Comparison of ENCODE assay signal across 15 mouse cellular contexts in the genomic region with DNA sequence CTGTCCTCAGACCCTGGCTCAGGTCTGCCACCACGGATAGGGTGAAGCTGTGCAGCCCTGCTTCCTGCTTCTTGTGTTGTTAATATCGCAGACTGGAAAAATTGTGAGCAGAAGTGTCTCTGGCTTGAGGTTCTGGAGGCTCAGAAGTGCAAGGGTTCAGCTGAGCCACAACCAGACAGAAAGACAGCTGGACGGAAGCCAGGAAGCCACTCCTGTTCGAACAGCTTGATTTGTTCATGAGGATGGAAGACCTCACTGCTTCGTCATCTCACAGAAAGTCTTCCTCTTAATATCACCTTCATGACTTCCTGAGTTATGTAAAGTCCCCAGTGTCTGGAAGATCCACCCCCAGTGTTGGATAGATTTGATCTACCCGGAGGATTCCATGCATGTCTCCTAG.
DNase-seq lines count a peak whose midpoint lies in the region; ATAC-seq and TF ChIP-seq lines count a peak whose summit lies in the region.
"Had no signal": no experiment of that assay in that cellular context is flagged by ENCODE, and none has a peak within 500 bp of the region (broad histone marks: within the 10 kb centered on the region; RNA-seq: fewer than 3 reads in every experiment).

No protein-coding gene starts in this region.

- ATAC-seq in forebrain, embryonic 12.5 days (ENCODE audit: low FRiP score): no peak
- no peak for ATAC-seq in forebrain, embryonic 11.5 days (replicated peaks; ENCODE audit: low FRiP score)
- ATAC-seq in intestine, embryonic 16.5 days: no peak
- ATAC-seq in granulocyte monocyte progenitor cell, adult 5-6 weeks (replicated peaks; ENCODE audit: poor library complexity, severe bottlenecking): no peak
- ATAC-seq: liver, postnatal 0 days had no signal

- H3K4me2 ChIP-seq in forebrain, embryonic 12.5 days: no peak overlapping the region
- H3K4me2 ChIP-seq in forebrain, embryonic 11.5 days (ENCODE audit: low read depth, low read length, severe bottlenecking): no peak overlapping the region
- H3K4me2 ChIP-seq in intestine, embryonic 16.5 days (ENCODE audit: low read depth, low read length): no peak overlapping the region
- H3K4me2 ChIP-seq: midbrain, embryonic 12.5 days; neural tube, embryonic 12.5 days had no signal

- no peak overlapping the region for H3K4me3 ChIP-seq in forebrain, embryonic 12.5 days (replicated peaks)
- no peak overlapping the region for H3K4me3 ChIP-seq in forebrain, embryonic 11.5 days (ENCODE audit: low read depth, low read length)
- H3K4me3 ChIP-seq in layer of hippocampus, adult 2 months: no peak overlapping the region
- no peak overlapping the region for H3K4me3 ChIP-seq in intestine, embryonic 16.5 days (ENCODE audit: low read length)
- H3K4me3 ChIP-seq: midbrain, embryonic 12.5 days; neural tube, embryonic 12.5 days had no signal

- peaks cover 28% of the 10 kb centered on the region for H3K4me1 ChIP-seq in forebrain, embryonic 12.5 days
- no peaks in the 10 kb centered on the region; the same call in 1 of the 2 replicates for H3K4me1 ChIP-seq in forebrain, embryonic 11.5 days (replicated peaks; ENCODE audit: control insufficient read depth, insufficient read depth, low read length)
- peaks cover 18% of the 10 kb centered on the region for H3K4me1 ChIP-seq in intestine, embryonic 16.5 days (ENCODE audit: control insufficient read depth, insufficient read depth, low read length)

- DNase-seq in forebrain, embryonic 11.5 days (ENCODE audit: low spot score): no peak
- no peak for DNase-seq in layer of hippocampus, adult 2 months (ENCODE audit: low spot score in 2 of 2)
- DNase-seq in layer of hippocampus, adult 11-12 months (ENCODE audit: low spot score): no peak
- peak; percentile 27 for DNase-seq in brain, adult 2 months (ENCODE audit: low read depth, low spot score)
- DNase-seq in yolk sac, embryonic 10.5 days (ENCODE audit: low spot score): no peak
- DNase-seq: adrenal gland, postnatal 14 days; cerebellum, adult 11-12 months; kidney, postnatal 36 days; liver, postnatal 0 days; retina, postnatal 1 day had no signal

- H3K36me3 ChIP-seq in forebrain, embryonic 12.5 days (replicated peaks): no peaks in the 10 kb centered on the region
- no peaks in the 10 kb centered on the region; the same call in 1 of the 2 replicates for H3K36me3 ChIP-seq in forebrain, embryonic 11.5 days (ENCODE audit: control insufficient read depth, insufficient read depth, low read length)
- no peaks in the 10 kb centered on the region for H3K36me3 ChIP-seq in intestine, embryonic 16.5 days (ENCODE audit: control insufficient read depth, insufficient read depth, low read length)
- H3K36me3 ChIP-seq: neural tube, embryonic 12.5 days had no signal

- peaks cover 12% of the 10 kb centered on the region for H3K9me3 ChIP-seq in forebrain, embryonic 12.5 days
- H3K9me3 ChIP-seq in forebrain, embryonic 11.5 days (ENCODE audit: control insufficient read depth, low read length): peaks cover 5% of the 10 kb centered on the region; the same call in 1 of the 2 replicates
- peaks cover 5% of the 10 kb centered on the region; the same call in 1 of the 2 replicates for H3K9me3 ChIP-seq in intestine, embryonic 16.5 days (ENCODE audit: control insufficient read depth, low read length)

- H3K9ac ChIP-seq in forebrain, embryonic 12.5 days: no peak overlapping the region
- no peak overlapping the region for H3K9ac ChIP-seq in forebrain, embryonic 11.5 days (ENCODE audit: low read length)
- no peak overlapping the region for H3K9ac ChIP-seq in intestine, embryonic 16.5 days (ENCODE audit: low read depth, low read length)
- H3K9ac ChIP-seq: liver, postnatal 0 days; midbrain, embryonic 12.5 days; neural tube, embryonic 12.5 days had no signal

- no peaks in the 10 kb centered on the region for H3K27me3 ChIP-seq in forebrain, embryonic 12.5 days
- no peaks in the 10 kb centered on the region for H3K27me3 ChIP-seq in forebrain, embryonic 11.5 days (ENCODE audit: control insufficient read depth, insufficient read depth, low read length)
- no peaks in the 10 kb centered on the region for H3K27me3 ChIP-seq in intestine, embryonic 16.5 days (replicated peaks; ENCODE audit: control insufficient read depth, insufficient read depth, low read length)
- H3K27me3 ChIP-seq: neural tube, embryonic 12.5 days had no signal

- no peak for TF ChIP-seq CTCF in layer of hippocampus, adult 2 months (conservative IDR thresholded peaks at IDR 0.05)

- peak overlapping the region; percentile 71 for H3K27ac ChIP-seq in forebrain, embryonic 12.5 days
- H3K27ac ChIP-seq in forebrain, embryonic 11.5 days (ENCODE audit: low read depth, low read length): no peak overlapping the region
- H3K27ac ChIP-seq in layer of hippocampus, adult 2 months: 0 out of 2 replicates have a peak overlapping the region, but pooled peaks have one; percentile 3
- peak overlapping the region; percentile 46; the same call in 1 of the 2 replicates for H3K27ac ChIP-seq in intestine, embryonic 16.5 days (ENCODE audit: low read length)
- H3K27ac ChIP-seq: midbrain, embryonic 12.5 days; neural tube, embryonic 12.5 days had no signal

- 80% methylated on average over 6 of the region's 6 CpGs for WGBS in forebrain, embryonic 12.5 days
- WGBS in forebrain, embryonic 11.5 days: 84% methylated on average over 6 of the region's 6 CpGs
- WGBS in intestine, embryonic 16.5 days: 46% methylated on average over 6 of the region's 6 CpGs
